Mouse (Mus musculus) liver, embryonic 11.5 days (tissue): Measurements from ENCODE around the gene Shprh. TPM values are rescaled to one million over a fixed set of nuclear protein-coding genes. Genes with fewer than 3 reads are reported as not detected.
"Not testable (repeated sequence)": the region's sequence is repeated elsewhere in the genome, so short reads cannot be mapped to it uniquely, and the experiment has no call there.

Experiments used
- ATAC-seq: fragments of 200-750 bp; cut with Nextera tagmentation; replicated peaks from 2 replicates; pipeline ENCODE4 v1.8.0; 2017; ENCODE audit warnings: moderate number of reproducible peaks, mild to moderate bottlenecking, moderate TSS enrichment, moderate library complexity; ENCODE audit not compliant: low FRiP score
- DNase-seq: peaks from one replicate; pipeline ENCODE4 v3.0.0-alpha.2; 2017; ENCODE audit warnings: low spot score
- H3K27ac ChIP-seq: fragments of 300-500 bp; sonication (generic); 2 replicates; pipeline ENCODE4 v1.5.1; 2014; ENCODE audit warnings: mild to moderate bottlenecking, low read depth, low read length, control low read depth
- H3K27me3 ChIP-seq: fragments of 300-500 bp; sonication (generic); replicated peaks from 2 replicates; pipeline ENCODE4 v1.6.1; 2014; ENCODE audit warnings: low read length, mixed read lengths; ENCODE audit not compliant: control insufficient read depth, insufficient read depth
- H3K36me3 ChIP-seq: fragments of 300-500 bp; sonication (generic); 2 replicates; pipeline ENCODE4 v1.6.1; 2014; ENCODE audit warnings: mild to moderate bottlenecking, low read length, moderate library complexity, mixed read lengths; ENCODE audit not compliant: control insufficient read depth, insufficient read depth
- H3K4me1 ChIP-seq: fragments of 300-500 bp; sonication (generic); replicated peaks from 2 replicates; pipeline ENCODE4 v1.6.1; 2014; ENCODE audit warnings: low read length, mixed read lengths; ENCODE audit not compliant: control insufficient read depth, insufficient read depth
- H3K4me2 ChIP-seq: fragments of 300-500 bp; sonication (generic); 2 replicates; pipeline ENCODE4 v1.6.1; 2014; ENCODE audit warnings: mild to moderate bottlenecking, control low read depth, moderate library complexity
- H3K4me3 ChIP-seq: fragments of 300-500 bp; sonication (generic); 2 replicates; pipeline ENCODE4 v1.5.1; 2014; ENCODE audit warnings: low read depth, low read length, control low read depth
- H3K9ac ChIP-seq: fragments of 300-500 bp; sonication (generic); 2 replicates; pipeline ENCODE4 v1.6.1; 2014; ENCODE audit warnings: low read depth, low read length, control low read depth
- H3K9me3 ChIP-seq: fragments of 300-500 bp; sonication (generic); 2 replicates; pipeline ENCODE4 v1.6.1; 2016; ENCODE audit warnings: low read length, inconsistent platforms, mixed read lengths; ENCODE audit not compliant: control insufficient read depth
- WGBS: fragments of 180-500 bp; shearing (Covaris S2); extraction: QIAGEN DNeasy Blood & Tissue Kit; methylation state at CpG from one replicate; pipeline ENCODE4 v1.1.7; 2014; 5-methylcytosine and 5-hydroxymethylcytosine counted together
- polyA plus RNA-seq: library from polyadenylated mRNA; unstranded; fragments of >200 nt; fragmentation: Nextera tagmentation; extraction: Ambion mirVana; gene quantifications from 2 replicates; pipeline ENCODE4 v1.2.1, GENCODE M21; 2014

Shprh gene
- polyA plus RNA-seq, 1 experiment from 2014 or later = 17.8 TPM

DNA sequence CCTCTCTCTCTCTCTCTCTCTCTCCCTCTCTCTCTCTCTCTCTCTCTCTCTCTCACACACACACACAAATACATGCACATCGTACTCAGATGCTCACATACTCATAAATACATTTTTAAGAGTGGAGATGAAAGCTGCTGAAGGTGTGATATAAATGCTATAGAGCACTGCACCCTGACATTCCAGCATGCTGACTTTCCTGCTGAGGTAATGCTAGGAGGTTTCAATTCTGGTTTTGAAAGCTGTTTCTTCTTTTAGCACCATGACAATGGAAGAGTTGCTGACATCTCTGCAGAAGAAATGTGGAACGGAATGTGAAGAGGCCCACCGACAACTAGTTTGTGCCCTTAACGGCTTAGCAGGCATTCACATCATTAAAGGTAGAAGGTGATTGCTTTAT is 22.4 kb downstream of the Shprh start:
- H3K36me3 ChIP-seq = peaks cover 28% of the 10 kb centered on the region

DNA sequence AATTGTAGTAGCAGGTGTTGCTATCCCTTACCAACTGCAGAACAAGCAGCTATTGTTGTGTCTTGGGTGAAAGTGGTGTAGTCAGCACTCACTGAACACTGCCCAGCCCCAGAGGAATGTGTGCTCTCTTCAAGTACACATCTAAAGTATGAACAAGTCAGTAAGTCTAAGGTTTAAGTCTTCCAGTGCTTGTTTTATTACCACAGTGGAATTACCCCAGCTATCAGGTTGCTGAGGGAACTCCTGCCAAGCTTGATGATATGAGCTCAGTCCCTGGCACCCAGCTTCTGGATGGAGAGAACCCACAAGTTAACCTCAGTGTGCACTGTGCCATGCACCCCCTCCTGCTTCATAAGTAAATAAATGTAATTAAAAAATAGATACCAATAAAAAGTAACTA is 23.3 kb downstream of the Shprh start:
- no peak for ATAC-seq

More for the DNA sequence above, 22.4 kb downstream of the Shprh start:
- H3K9me3 ChIP-seq = no peaks in the 10 kb centered on the region
- no peaks in the 10 kb centered on the region for H3K4me1 ChIP-seq
- H3K9ac ChIP-seq = no peak overlapping the region
- H3K4me3 ChIP-seq = no peak overlapping the region
- H3K4me2 ChIP-seq = no peak overlapping the region
- ATAC-seq (no peak), DNase-seq (no peak)
- H3K27me3 ChIP-seq = no peaks in the 10 kb centered on the region
- H3K27ac ChIP-seq = no peak overlapping the region
- WGBS = 94% methylated on average over 4 of the region's 4 CpGs

DNA sequence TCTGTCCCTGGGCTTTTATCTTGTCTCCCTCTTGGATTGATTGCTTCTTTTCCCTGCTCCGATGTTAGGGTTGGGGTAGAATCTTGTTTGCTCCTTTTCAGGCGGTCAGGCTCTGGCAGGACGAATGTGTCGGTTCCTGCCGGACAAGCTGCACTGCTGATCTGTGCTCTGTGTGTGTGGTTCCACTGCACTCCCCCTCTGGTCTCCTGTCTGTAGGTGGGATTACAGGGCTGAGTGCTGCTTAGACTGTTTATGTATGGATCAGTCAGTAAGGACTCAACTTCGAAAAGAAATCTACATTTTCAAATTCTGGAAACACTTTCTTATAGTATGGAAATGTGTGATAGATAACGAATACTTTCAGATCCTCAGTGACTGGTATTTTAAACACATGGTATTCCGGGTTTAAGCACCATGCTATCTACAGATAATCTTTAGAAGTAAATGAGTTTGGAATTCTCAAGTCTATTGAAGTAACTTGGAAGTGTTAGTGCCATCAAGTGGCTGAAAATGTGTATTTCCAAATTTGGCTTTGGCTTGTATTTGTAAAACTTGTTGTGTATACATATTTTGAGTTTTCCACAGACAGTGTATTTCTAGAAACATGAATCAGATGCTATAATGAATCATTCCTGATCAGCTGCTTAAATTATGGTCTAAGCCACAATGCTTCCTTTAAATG is 26.7 kb downstream of the Shprh start:
- Histone ChIP-seq H3K36me3 (peaks cover 15% of the 10 kb centered on the region), H3K27ac (no peak overlapping the region), H3K4me2 (no peak overlapping the region), H3K4me1 (no peaks in the 10 kb centered on the region), H3K27me3 (no peaks in the 10 kb centered on the region), H3K9me3 (no peaks in the 10 kb centered on the region), H3K4me3 (no peak overlapping the region), H3K9ac (no peak overlapping the region)
- DNase-seq (no peak), ATAC-seq (no peak)
- WGBS = 81% methylated on average over 8 of the region's 8 CpGs

More for the DNA sequence above, 23.3 kb downstream of the Shprh start:
- Histone ChIP-seq H3K9ac (no peak overlapping the region), H3K9me3 (no peaks in the 10 kb centered on the region), H3K4me2 (no peak overlapping the region), H3K4me1 (no peaks in the 10 kb centered on the region), H3K27me3 (no peaks in the 10 kb centered on the region), H3K4me3 (no peak overlapping the region), H3K36me3 (peaks cover 25% of the 10 kb centered on the region), H3K27ac (no peak overlapping the region)
- no peak for DNase-seq

DNA sequence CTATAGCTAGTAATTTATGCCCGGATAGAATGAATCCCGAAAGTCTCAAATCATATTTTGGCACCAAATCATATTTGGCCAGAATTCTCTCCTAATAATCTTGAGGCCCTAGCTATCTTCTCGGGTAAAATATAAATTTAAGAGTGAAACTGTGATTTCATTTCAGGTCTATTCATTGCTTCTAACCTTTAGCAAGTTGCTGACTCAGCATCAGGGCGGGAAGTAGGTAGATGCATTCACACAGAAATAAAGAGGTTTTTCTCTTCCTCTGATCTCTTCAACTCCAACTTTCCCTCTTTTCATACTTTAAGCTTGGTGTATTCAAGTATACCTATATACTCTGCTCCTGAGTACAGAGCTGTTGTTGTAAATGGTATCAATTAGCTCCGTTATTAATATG is 30.9 kb downstream of the Shprh start:
- Histone ChIP-seq H3K4me3 (no peak overlapping the region), H3K27ac (no peak overlapping the region), H3K4me2 (no peak overlapping the region), H3K9me3 (no peaks in the 10 kb centered on the region), H3K36me3 (peaks cover 20% of the 10 kb centered on the region; the same call in 1 of the 2 replicates), H3K4me1 (no peaks in the 10 kb centered on the region), H3K27me3 (no peaks in the 10 kb centered on the region), H3K9ac (no peak overlapping the region)
- DNase-seq = no peak
- no peak for ATAC-seq
- WGBS = 92% methylated on average over 5 of the region's 5 CpGs

DNA sequence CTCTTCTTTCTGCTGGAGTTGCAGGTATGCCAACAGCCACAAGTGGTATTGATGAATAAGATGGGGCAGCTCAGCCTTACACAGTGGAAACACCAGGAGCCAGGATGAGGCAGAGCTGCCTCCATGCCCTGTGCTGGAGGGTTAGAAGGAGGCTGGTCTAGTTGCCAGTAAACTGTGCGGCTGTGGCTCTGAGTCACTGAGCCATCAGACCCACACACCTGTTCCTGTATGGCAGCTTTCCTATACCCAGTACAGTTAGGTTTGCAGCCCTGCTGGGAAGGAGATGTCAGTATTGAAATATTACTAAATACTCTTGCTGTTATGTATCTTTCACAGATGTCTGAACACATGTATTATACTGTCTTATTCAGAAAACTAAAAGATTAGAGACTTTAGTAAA is 48.1 kb downstream of the Shprh start:
- Histone ChIP-seq H3K27me3 (no peaks in the 10 kb centered on the region), H3K27ac (no peak overlapping the region), H3K9ac (no peak overlapping the region), H3K4me3 (no peak overlapping the region), H3K9me3 (no peaks in the 10 kb centered on the region), H3K4me2 (no peak overlapping the region), H3K4me1 (no peaks in the 10 kb centered on the region), H3K36me3 (peaks cover 20% of the 10 kb centered on the region)
- DNase-seq = no peak
- 90% methylated on average over 1 of the region's 1 CpGs for WGBS
- no peak for ATAC-seq

DNA sequence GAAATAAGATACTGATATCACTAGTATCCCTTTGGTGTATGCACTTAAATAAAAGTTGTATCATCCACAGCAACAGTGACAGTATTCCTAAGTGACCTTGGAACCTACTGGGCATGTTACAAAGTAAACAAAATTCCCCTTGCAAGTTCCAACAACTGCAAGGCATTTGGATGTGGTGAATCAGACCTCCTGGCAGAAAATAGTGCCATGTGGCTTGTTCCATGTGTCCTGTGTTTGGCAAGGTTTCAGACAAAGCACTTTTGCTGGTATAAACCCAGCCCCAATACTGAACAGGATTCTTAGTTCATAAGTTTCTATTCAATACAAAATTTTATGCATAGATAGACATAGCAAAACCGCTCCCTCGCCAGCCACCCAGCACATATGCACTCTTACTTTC is 49.1 kb downstream of the Shprh start:
- Histone ChIP-seq H3K4me3 (no peak overlapping the region), H3K27ac (no peak overlapping the region), H3K36me3 (peaks cover 16% of the 10 kb centered on the region), H3K9ac (no peak overlapping the region), H3K27me3 (no peaks in the 10 kb centered on the region), H3K9me3 (no peaks in the 10 kb centered on the region), H3K4me1 (no peaks in the 10 kb centered on the region), H3K4me2 (no peak overlapping the region)
- ATAC-seq (no peak), DNase-seq (no peak)
- WGBS = 90% methylated on average over 2 of the region's 2 CpGs

DNA sequence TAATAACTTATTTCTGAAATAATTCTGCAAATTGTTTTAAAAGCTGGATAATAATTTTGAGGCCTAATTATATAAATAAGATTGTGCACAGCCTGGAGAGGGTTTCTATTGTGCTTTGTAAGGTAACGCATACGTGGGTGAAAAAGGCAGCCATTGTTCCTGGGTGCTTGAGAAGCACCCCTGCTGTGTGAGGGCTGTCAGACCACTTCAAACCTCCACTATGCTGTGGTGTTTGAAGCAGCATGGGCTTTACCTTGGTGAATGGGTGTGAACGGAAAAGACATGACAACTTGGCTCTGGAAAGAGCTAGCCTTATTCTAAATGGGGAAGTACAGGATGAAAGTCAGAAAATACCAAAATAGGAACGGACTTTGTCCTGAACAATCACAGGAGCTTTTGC is 50.8 kb downstream of the Shprh start:
- Histone ChIP-seq H3K9me3 (no peaks in the 10 kb centered on the region), H3K4me1 (no peaks in the 10 kb centered on the region), H3K9ac (no peak overlapping the region), H3K36me3 (peaks cover 9% of the 10 kb centered on the region; the same call in 1 of the 2 replicates), H3K27me3 (no peaks in the 10 kb centered on the region), H3K4me2 (no peak overlapping the region), H3K4me3 (no peak overlapping the region), H3K27ac (no peak overlapping the region)
- DNase-seq (no peak), ATAC-seq (no peak)
- WGBS = 81% methylated on average over 4 of the region's 4 CpGs

DNA sequence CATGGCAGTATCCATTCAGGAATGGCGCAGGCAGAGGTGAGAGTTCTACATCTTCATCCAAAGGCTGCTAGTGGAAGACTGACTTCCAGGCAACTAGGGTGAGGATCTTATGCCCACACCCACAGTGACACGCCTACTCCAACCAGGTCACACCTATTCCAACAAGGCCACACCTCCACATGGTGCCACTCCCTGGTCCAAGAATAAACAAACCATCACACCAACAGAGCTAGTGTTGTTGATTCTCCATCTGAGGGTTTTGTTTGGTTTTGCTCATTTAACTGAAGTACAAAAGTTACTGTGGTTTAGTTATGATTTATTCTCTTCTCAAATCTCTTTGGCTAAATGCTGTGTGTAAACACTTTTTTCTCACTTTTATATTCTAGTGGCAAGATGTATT is 56.7 kb downstream of the Shprh start:
- not testable (repeated sequence) for H3K4me1 ChIP-seq, H3K9ac ChIP-seq, DNase-seq, H3K9me3 ChIP-seq, ATAC-seq, H3K27me3 ChIP-seq, H3K4me2 ChIP-seq, H3K4me3 ChIP-seq, H3K27ac ChIP-seq
- 73% methylated on average over 2 of the region's 2 CpGs for WGBS
- H3K36me3 ChIP-seq = peaks cover 16% of the 10 kb centered on the region

DNA sequence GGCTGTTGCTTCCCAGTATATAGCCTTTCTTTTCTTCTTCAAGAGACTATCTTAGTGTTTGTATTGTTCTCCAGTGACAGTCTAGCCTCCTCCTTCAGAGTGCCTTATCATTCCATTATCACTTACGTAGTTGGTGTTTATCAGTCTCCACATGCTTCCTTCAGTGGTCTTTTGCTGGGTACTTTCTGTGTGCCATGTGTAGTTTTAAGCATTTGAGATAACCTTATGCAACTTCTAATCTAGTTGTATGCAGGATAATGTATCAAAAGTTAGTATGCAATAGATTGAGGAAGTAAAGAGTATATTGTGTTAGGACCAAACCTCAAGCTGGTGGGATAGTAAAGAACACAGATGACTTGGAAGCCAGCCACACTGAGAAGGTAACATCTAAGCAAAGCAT is 59.4 kb downstream of the Shprh start:
- Histone ChIP-seq H3K27me3 (no peaks in the 10 kb centered on the region), H3K4me2 (no peak overlapping the region), H3K27ac (no peak overlapping the region), H3K9ac (no peak overlapping the region), H3K4me3 (no peak overlapping the region), H3K9me3 (no peaks in the 10 kb centered on the region), H3K4me1 (no peaks in the 10 kb centered on the region), H3K36me3 (peaks cover 18% of the 10 kb centered on the region)
- DNase-seq (no peak), ATAC-seq (peak; percentile 83)
- WGBS = 43% methylated on average over 1 of the region's 1 CpGs
